Mouse (Mus musculus) spleen, adult 12 weeks (tissue): Measurements from ENCODE around the gene Dusp5.
"Not testable (repeated sequence)": the region's sequence is repeated elsewhere in the genome, so short reads cannot be mapped to it uniquely, and the experiment has no call there.

Experiments used
- DNase-seq: peaks from one replicate; pipeline ENCODE4 v3.0.0; 2022; ENCODE audit warnings: low spot score

Gene Dusp5

GRCm38 (mm10) chr19:53528752-53529454 is at the start of gene Dusp5:
Gene Dusp5, plus strand, starts transcription at chr19:53529109.
- peak; percentile 93 for DNase-seq

- DNase-seq = no peak
These were observed 49.3 kb upstream of the Dusp5 start for GRCm38 (mm10) chr19:53479590-53479989.

DNA sequence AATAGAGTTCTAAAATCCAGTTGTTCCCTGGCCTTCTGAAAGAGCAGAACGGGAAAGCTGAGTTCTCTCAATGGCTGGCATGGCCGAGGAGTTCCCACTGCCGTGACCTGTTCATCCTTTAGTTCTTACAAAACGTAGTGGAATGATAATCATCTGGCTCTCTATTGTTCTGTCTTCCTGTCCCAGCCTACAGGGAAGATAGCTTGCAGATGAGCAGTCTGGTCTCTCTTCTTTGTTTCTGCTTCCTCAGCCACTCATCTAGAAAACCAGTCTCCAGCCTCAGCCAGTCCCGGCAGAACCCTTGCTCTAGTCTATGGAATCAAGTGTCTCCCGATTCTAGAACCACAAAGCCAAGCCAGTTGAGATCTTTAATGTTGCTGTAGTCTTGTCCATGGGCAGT is 46.8 kb upstream of the Dusp5 start:
- no peak for DNase-seq

- no peak for DNase-seq
These were observed 46.4 kb upstream of the Dusp5 start for GRCm38 (mm10) chr19:53482527-53482926.

- no peak for DNase-seq
These were observed 44.9 kb upstream of the Dusp5 start for GRCm38 (mm10) chr19:53483984-53484383.

DNA sequence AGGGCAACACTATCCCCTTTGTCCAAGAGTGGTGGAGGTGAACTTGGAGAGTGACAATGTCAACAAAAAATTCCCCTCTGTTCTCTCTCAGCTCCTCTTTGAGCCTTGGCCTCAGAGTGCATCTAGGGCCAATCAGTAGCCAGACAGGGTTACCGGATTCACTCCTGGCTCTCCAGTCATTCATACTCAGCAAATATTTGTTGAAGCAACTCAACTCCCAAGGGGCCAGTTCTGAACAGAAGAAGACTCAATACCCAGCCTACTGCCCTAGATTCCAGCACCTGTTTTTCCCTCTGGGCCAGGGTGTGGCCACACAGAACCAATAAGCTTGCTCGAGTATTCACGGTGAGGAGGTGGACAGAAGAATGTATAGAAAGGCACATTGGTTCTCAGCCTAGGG is 44.0 kb upstream of the Dusp5 start:
- DNase-seq = no peak

DNA sequence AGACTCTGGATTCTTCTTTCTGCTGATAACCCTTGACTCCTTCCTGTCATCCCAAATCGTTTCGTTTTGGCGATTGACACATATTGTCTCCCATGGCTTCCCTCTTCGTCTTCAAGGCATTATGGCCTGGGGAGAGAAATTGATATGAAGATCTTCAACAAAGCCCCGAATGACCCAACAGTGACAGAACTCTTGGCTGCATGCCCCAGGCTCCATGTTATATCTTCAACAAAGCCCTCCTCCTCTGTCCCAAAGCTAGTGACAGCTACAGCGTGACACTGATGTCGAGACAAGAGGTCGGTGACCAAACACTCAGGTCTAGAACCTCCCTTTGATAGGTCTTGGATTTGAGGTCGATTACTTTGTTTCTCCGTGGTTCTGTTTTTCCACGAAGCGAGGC is 39.7 kb upstream of the Dusp5 start:
- DNase-seq = no peak

DNA sequence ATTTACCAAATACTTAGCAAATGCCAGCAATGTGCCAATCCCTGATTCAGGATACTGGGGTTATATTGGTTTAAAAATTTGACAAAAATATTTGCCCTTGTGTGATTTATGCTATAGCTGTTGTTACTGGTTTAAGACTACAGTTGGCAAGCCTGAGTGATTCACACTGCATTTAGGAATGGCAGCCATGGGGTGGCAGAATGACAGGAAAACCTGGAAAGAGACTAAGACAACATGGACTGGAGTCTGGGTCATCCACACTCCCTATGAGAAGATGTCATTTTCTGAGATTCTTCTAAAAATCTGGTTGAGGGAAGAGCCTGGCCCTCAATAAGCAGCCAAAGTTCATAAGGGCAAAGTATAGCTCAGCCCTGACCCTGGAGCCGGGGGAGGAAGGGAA is 39.0 kb upstream of the Dusp5 start:
- no peak for DNase-seq

- no peak for DNase-seq
These were observed 38.0 kb upstream of the Dusp5 start for GRCm38 (mm10) chr19:53490898-53491297.

DNA sequence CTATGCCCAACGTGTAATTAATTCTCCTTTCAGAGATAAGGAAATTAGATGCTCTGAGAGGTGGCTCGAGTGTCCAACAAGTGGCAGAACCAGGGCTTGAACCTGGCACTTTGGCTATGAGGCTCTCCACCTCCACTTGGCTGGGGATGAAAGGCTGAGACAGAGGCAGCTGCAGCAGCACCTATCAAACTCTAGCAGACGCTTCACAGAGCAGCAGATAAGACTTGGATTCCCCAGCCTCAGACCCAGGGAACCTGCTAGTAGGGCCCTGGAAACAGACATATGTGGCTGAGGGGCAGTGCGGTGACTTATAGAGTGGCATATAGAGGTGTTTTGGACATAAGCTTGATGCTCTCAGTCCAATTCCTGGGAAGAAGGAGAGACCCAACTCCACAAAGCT is 36.4 kb upstream of the Dusp5 start:
- no peak for DNase-seq

- DNase-seq = no peak
These were observed 35.0 kb upstream of the Dusp5 start for GRCm38 (mm10) chr19:53493866-53494265.

DNA sequence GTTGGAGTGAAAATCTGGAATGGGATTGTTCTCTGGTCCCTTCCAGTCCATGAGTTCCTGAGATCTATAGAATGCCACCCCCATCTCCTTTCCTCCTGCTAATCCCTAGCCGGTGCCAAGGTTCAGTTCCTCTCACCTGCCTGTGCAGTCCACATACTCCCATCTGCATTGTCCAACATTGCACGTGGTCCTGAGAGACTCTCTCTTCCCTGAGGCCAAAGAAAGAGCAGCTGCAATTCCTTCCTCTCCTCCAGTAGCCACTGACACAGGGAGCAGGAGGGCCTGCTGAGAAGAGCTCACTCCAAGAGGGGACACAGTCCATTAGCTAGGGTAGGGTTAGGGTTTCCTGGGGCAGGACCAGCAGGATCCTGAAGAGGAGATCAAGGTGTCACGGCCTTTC is 31.0 kb upstream of the Dusp5 start:
- DNase-seq = no peak

GRCm38 (mm10) chr19:53499049-53499448 is 29.9 kb upstream of the Dusp5 start:
- no peak for DNase-seq

GRCm38 (mm10) chr19:53499451-53499940 is 29.4 kb upstream of the Dusp5 start:
- DNase-seq = no peak

GRCm38 (mm10) chr19:53500298-53501006 is 28.5 kb upstream of the Dusp5 start:
- no peak for DNase-seq

DNA sequence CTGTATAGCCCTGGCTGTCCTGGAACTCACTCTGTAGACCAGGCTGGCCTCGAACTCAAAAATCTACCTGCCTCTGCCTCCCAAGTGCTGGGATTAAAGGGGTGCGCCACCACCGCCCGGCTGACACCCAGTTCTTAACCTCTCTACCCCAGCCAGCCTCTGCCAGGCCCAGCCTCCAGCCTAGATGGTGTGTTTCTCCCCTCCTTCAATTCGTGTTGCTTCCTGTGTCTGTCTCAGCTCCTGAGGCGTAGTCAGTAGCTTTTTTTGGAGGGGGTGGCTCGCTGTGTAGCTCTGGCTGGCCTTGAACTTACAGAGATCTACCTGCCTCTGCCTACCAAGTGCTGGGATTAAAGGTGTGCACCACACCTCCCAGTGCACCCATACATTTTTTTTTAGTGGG is 27.7 kb upstream of the Dusp5 start:
- DNase-seq = not testable (repeated sequence)

DNA sequence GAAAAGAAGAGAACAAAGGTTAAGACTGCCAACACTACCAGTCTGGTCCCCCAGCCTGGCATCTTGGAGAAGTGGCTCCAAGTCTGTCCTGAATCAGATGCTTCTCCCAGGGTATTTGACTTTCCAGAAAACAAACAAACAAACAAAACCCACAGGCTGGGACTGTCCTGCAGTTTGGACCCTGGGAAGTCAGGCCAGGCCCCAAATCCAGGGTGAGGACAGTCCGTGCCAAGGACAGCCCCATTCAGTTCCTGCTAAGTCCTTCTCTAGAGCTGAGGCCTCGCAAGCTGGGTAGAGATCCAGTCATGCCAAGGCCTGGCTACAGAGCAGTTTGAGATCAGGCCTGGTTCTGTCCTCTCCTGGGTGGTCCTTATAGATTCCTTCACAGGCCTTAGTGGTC is 27.1 kb upstream of the Dusp5 start:
- DNase-seq = no peak

- no peak for DNase-seq
These were observed 26.0 kb upstream of the Dusp5 start for GRCm38 (mm10) chr19:53502891-53503371.

GRCm38 (mm10) chr19:53504181-53504580 is 24.7 kb upstream of the Dusp5 start:
- no peak for DNase-seq

DNA sequence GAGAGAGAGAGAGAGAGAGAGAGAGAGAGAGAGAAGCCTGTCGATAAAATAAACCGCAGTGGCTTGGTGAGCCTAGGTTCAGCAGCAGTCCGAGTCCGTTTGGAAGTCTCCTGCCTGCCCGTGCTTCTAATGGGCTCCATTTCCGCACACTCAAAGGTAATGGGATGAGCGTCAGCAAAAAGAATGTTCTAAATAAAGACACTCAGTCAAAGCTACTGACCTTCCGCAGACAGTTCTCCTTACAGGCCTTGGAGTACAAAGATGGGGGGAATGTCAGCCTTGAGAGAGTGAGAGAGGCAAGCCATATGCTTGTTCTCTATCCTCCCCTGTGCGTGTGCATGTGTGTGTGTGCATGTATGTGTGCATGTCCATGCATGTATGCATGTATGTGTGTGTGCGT is 23.2 kb upstream of the Dusp5 start:
- no peak for DNase-seq

DNA sequence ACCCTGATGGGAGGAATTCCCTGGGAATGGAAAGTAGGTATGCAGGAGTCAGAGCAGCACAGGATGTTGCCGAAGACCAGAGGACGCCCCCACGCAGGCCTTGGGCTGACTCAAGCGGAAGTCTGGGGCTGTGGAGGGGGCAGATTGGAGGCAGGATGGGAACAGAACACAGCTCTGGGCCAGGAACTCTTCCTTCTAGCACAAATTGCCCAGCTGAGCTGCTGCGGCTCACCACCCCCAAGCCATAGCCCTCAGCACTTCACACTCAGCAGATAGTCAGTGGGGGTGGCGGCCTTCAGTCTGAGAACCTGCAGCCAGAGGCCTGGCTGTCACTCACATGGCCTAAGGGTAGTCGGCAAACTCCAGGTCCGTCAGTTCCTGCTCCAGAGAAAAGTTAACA is 21.4 kb upstream of the Dusp5 start:
- DNase-seq = no peak

DNA sequence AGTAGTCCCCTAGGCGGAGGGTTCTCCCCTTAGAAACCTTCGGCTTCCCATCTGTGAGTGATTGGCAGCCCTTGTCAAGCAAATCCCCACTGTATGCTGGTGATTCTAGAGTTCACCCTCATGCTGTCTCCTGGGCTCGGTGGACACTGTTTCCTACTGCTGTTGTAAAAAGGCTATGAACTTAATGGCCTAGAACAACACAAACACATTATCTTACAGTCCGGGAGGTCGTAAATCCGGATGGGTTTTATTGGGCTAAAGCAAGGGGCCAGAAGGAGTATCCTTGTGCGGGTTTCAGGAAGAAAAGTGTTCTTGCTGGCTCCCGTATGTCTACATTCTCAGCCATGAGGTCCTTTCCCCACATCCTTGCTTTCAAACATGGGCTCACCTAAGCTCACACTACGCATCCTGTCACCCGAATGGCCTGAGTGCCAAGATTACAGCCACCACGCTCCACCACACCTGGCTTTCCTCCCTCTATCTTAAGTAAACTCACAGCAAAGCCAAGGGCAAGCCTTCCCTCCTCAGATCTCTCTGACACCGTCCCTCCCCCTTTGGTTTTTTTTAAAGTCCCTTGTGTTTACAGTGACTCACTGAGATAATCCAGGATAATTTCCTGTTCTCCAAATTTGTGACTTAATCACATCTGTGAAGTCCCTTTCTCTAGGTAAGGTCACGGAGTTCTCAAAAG is 17.5 kb upstream of the Dusp5 start:
- no peak for DNase-seq
